Mouse (Mus musculus): ENCODE measurements at regions not wholly inside any gene's neighbourhood (a gene's known extent, or its start where the extent isn't known, plus 50 kb on each side); places are given as distances from the start of the nearest gene placed in this dataset.

DNA sequence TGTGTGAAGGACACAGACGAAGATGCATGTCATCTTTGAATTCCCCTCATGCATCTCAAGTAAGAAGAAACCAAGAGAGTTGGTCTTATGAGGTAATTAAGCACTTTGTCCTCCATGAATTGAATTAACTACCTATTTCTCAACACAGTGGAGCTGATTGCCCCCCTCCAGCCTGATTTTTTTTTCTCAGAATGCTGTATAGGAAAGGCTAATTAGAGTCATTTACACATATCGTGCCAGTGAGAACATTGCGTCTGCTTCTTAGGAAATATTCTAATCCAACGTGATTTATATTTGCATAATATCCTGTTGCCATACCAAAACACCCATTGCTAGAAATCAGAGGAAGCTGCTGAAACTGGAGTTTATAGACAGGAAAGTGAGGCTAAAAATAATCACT lies 414.8 kb downstream of the Adam3 start:
- H3K4me1 ChIP-seq (ENCODE audit: control insufficient read depth in 1 of 2, insufficient read depth in 2 of 2, low read length in 2 of 2): no peaks in the 10 kb centered on the region
- no peaks in the 10 kb centered on the region for H3K79me2 ChIP-seq (ENCODE audit: control insufficient read depth, insufficient read depth, low read length, poor library complexity)
- no peak overlapping the region for H3K9ac ChIP-seq (ENCODE audit: control insufficient read depth, low read depth, low read length, poor library complexity, severe bottlenecking)
- no peak for DNase-seq (ENCODE audit: low read depth, low spot score)
- H3K4me3 ChIP-seq (ENCODE audit: control insufficient read depth in 1 of 2, insufficient read depth in 1 of 2, low read depth in 2 of 2, low read length in 2 of 2): no peak overlapping the region
- H3K9me3 ChIP-seq (replicated peaks; ENCODE audit: insufficient read depth, low read length): no peaks in the 10 kb centered on the region
- H3K36me3 ChIP-seq (ENCODE audit: control insufficient read depth in 1 of 2, insufficient read depth in 2 of 2, low read length in 2 of 2): no peaks in the 10 kb centered on the region
- no peaks in the 10 kb centered on the region for H3K27me3 ChIP-seq (ENCODE audit: control insufficient read depth in 1 of 2, insufficient read depth in 2 of 2, low read length in 2 of 2)
- no peak overlapping the region for H3K27ac ChIP-seq (ENCODE audit: control insufficient read depth, low read depth, low read length)
- no peak for TF ChIP-seq NRF1 (IDR thresholded peaks at IDR 0.05; ENCODE audit: insufficient read depth, low read depth, low read length, poor library complexity, severe bottlenecking)
- no peak for TF ChIP-seq RCOR1 (IDR thresholded peaks at IDR 0.05; ENCODE audit: low read depth, low read length)
- no peak for TF ChIP-seq MYC (IDR thresholded peaks at IDR 0.05; ENCODE audit: low read depth, low read length)
- TF ChIP-seq ZNF384 (IDR thresholded peaks at IDR 0.05; ENCODE audit: low read depth, low read length): no peak
- no peak for TF ChIP-seq MEF2A (IDR thresholded peaks at IDR 0.05; ENCODE audit: extremely low read depth, insufficient replicate concordance, low read depth, low read length, poor library complexity, severe bottlenecking)
- TF ChIP-seq UBTF (IDR thresholded peaks at IDR 0.05; ENCODE audit: borderline replicate concordance, insufficient read depth, low read depth, low read length): no peak
- TF ChIP-seq GABPA (IDR thresholded peaks at IDR 0.05; ENCODE audit: low read depth, low read length): no peak
- TF ChIP-seq BHLHE40 (IDR thresholded peaks at IDR 0.05; ENCODE audit: borderline replicate concordance, low read depth, low read length): no peak
- no peak for TF ChIP-seq JUND (IDR thresholded peaks at IDR 0.05; ENCODE audit: low read depth, low read length)
- TF ChIP-seq MAFK (IDR thresholded peaks at IDR 0.05; ENCODE audit: borderline replicate concordance, low read depth, low read length): no peak
- no peak for TF ChIP-seq ETS1 (IDR thresholded peaks at IDR 0.05; ENCODE audit: low read depth, low read length)
- no peak for TF ChIP-seq E2F4 (IDR thresholded peaks at IDR 0.05; ENCODE audit: borderline replicate concordance, low read depth, low read length)
- no peak for TF ChIP-seq KAT2A (conservative IDR thresholded peaks at IDR 0.05; ENCODE audit: low read depth, low read length)

DNA sequence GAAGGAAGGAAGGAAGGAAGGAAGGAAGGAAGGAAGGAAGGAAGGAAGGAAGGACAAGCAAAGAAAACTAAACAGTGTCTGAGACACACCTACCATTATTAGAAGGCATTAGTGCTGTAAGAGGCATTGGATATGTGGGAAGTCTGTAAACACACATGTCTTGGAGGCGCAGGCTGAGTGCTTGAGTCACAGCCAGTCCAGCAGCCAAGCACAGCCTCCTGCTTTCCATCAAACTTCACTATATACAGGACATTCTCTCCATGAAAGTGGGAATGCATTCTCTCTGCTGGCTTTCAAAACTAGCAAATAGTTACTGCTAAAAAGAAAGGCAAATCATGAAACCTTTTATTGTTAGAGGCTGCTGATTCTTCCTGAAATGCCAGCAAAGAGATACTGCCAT lies 431.1 kb downstream of the Adam3 start:
- TF ChIP-seq NELFE (IDR thresholded peaks at IDR 0.05; ENCODE audit: low read depth, low read length): no peak
- no peak for TF ChIP-seq MYC (IDR thresholded peaks at IDR 0.05; ENCODE audit: low read depth, low read length)
- no peak for TF ChIP-seq MEF2A (IDR thresholded peaks at IDR 0.05; ENCODE audit: extremely low read depth, insufficient replicate concordance, low read depth, low read length, poor library complexity, severe bottlenecking)
- TF ChIP-seq ZC3H11A (IDR thresholded peaks at IDR 0.05; ENCODE audit: low read depth, low read length): no peak
- TF ChIP-seq MAZ (IDR thresholded peaks at IDR 0.05; ENCODE audit: low read depth, low read length): no peak
- no peak for TF ChIP-seq MXI1 (IDR thresholded peaks at IDR 0.05; ENCODE audit: low read depth, low read length)
- no peak for TF ChIP-seq USF1 (IDR thresholded peaks at IDR 0.05; ENCODE audit: low read depth, low read length)
- TF ChIP-seq TCF12 (IDR thresholded peaks at IDR 0.05; ENCODE audit: low read depth, low read length): no peak
- no peak for TF ChIP-seq CHD2 (IDR thresholded peaks at IDR 0.05; ENCODE audit: low read length)
- TF ChIP-seq BHLHE40 (IDR thresholded peaks at IDR 0.05; ENCODE audit: borderline replicate concordance, low read depth, low read length): no peak
- no peak for TF ChIP-seq RAD21 (IDR thresholded peaks at IDR 0.05; ENCODE audit: low read depth, low read length)
- TF ChIP-seq CHD1 (IDR thresholded peaks at IDR 0.05; ENCODE audit: low read depth, low read length): no peak
- no peak for TF ChIP-seq USF2 (IDR thresholded peaks at IDR 0.05; ENCODE audit: borderline replicate concordance in 1 of 2, insufficient read depth in 1 of 2, low read depth in 1 of 2, low read length in 2 of 2)
- no peak overlapping the region for H3K9ac ChIP-seq (ENCODE audit: control insufficient read depth, low read depth, low read length, poor library complexity, severe bottlenecking)
- no peaks in the 10 kb centered on the region for H3K27me3 ChIP-seq (ENCODE audit: control insufficient read depth in 1 of 2, insufficient read depth in 2 of 2, low read length in 2 of 2)
- no peaks in the 10 kb centered on the region for H3K36me3 ChIP-seq (ENCODE audit: control insufficient read depth in 1 of 2, insufficient read depth in 2 of 2, low read length in 2 of 2)
- no peak for DNase-seq (ENCODE audit: low read depth, low spot score)
- no peaks in the 10 kb centered on the region for H3K79me2 ChIP-seq (ENCODE audit: control insufficient read depth, insufficient read depth, low read length, poor library complexity)
- H3K4me1 ChIP-seq (ENCODE audit: control insufficient read depth in 1 of 2, insufficient read depth in 2 of 2, low read length in 2 of 2): no peaks in the 10 kb centered on the region
- H3K27ac ChIP-seq (ENCODE audit: control insufficient read depth, low read depth, low read length): no peak overlapping the region
- no peak overlapping the region for H3K4me3 ChIP-seq (ENCODE audit: control insufficient read depth in 1 of 2, insufficient read depth in 1 of 2, low read depth in 2 of 2, low read length in 2 of 2)
- no peaks in the 10 kb centered on the region for H3K9me3 ChIP-seq (replicated peaks; ENCODE audit: insufficient read depth, low read length)
